Mouse (Mus musculus): ENCODE data around the gene Vmn1r29. TPM values are rescaled to one million over a fixed set of nuclear protein-coding genes. Genes with fewer than 3 reads are reported as not detected.
"Not testable (repeated sequence)": the region's sequence is repeated elsewhere in the genome, so short reads cannot be mapped to it uniquely, and the experiment has no call there.

Gene Vmn1r29
- total RNA-seq (2021), result not detected

DNA sequence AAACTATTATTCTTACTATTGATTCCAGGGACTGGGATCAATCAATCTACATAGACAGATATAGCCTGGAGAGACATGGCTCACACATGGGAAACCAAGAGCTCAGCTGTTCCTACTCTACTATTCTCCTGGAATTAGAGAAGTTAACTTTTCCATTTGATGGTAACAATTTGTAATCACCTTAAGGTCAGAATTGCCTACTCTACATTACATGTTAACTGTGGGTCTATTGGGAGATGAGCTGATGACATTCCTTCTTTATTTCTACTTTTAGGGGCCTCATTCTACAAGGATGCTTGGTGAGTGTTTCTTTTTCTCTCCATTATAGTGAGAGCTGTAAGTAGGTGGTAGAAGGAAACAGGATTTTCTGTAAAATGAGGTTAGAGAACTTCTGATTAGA is at the start of gene Vmn1r29:
TSS of gene Vmn1r29 (plus strand) at position 301 of the 400 bp plus-strand sequence.
- DNase-seq, result no peak

DNA sequence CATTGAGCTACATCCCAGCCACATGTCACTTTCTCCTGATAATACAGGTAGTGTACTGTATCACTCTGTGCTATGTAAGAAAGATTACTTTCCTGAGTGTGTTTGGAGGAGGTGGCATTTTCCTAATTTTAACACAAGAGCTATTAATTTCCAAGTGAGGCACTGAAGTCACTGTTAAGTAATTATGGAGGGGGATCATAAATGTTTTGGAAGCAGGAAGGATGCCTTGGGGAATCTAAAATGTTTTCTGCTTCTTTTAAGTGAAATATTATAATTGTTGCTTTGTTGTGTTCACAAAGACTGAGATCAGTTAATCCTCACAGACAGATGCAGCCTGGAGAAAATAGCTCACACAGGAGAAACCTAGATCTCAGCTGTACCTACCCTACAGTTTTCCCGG is 39.6 kb upstream of the Vmn1r29 start, which contains the start of gene Vmn1r28:
TSS of gene Vmn1r28 (plus strand) at position 301 of the 400 bp plus-strand sequence.
- no peak for DNase-seq

DNA sequence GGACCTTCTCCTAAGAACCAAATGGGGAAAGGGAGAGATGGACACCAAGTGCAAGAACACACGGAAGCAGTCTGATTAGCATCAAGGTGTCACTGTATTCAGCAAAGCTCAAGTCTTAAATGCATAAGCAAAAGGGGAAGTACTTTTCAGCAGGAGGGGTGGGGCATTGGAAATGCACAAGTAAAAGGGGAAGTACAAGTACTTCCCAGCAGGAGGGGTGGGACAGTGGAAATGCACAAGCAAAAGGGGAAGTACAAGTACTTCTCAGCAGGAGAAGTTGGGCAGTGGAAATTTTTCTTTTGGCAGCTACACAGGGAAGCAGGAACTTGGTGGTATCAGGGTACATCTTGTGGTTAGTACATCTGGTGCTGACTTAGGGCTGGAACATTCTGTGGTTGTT is 21.7 kb upstream of the Vmn1r29 start:
- not testable (repeated sequence) for DNase-seq

DNA sequence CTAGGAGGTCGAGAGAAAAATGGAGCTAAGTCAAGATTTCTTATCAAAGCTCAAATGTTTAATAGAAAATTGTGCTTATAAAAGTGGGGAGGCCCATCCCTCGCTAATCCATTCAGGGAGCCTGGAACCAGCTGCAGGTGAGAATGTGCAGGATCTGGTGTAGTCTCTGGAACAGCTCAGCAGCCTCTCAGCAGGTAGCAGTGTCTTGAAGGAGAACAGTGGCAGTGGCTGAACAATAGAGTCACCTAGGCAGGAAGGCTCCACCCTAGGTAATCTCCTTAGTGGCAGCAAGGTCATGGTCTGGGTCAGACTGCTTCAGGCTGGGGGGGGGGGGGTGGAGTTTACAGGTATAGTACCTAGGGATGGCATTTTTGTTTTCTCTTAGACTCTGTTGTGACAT is 9.1 kb upstream of the Vmn1r29 start:
- DNase-seq, result no peak

DNA sequence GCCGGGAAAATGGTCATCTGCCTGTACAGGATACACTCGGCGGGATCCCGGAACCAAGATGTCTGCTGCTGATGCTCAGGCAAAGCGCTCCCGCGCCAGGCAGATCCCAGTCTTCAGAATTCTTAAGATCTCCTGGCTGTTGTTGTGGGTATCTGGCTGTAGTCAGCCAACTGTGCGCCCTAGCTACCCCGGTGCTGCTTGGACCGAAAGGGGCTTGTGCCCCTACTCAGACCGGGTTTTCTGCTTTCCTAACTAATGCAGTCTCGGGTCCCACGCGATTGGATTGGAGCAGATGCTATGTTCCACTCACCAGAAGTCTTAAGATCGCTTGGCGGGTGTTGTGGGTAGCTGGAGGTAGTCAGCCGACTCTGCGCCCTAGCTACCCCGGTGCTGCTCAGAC is 2.8 kb upstream of the Vmn1r29 start:
- DNase-seq, result not testable (repeated sequence)

DNA sequence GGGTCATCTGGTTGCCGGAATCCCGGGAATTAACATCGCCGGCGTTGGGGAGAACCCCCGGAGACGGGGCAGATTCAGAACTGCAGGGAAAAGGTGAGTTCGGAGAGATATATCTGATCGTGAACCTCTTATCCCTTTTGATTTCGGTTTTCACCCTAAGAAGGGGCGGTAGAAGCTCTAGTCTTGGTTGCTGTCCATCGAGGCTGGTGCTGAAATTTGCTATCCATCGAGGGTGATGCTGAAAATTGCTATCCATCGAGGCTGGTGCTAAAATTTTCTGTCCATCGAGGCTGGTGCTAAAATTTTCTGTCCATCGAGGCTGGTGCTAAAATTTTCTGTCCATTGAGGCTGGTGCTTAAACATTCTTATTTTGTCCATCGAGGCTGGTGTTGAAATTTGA is 29.3 kb downstream of the Vmn1r29 start:
- DNase-seq, result peak; percentile 19

Other genes with a start within 250 kb of the Vmn1r29 start
- gene Vmn1r27, start 82.7 kb upstream of the Vmn1r29 start, total RNA-seq (2021), result not detected
- not detected for gene Vmn1r28, start 39.5 kb upstream of the Vmn1r29 start, total RNA-seq (2021)
- not detected for gene Vmn1r30, start 141.8 kb downstream of the Vmn1r29 start, total RNA-seq (2021)
- gene Vmn1r31, start 173.8 kb downstream of the Vmn1r29 start, total RNA-seq (2021), result not detected